Mouse (Mus musculus): ENCODE measurements around the gene Card9.
"Not testable (repeated sequence)": the region's sequence is repeated elsewhere in the genome, so short reads cannot be mapped to it uniquely, and the experiment has no call there.

DNA sequence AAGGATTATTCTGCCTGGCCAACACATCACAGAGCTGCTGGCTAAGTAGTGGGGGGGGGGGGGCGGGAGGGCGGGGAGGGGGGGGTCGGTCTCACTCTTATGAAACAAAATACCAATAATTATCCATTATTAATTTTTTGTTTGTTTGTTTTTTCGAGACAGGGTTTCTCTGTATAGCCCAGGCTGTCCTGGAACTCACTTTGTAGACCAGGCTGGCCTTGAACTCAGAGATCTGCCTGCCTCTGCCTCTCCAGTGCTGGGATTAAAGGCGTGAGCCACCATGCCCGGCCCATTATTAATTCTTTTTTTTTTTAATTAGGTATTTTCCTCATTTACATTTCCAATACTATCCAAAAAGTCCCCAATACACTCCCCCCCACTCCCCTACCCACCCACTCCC lies 20.2 kb upstream of the Card9 start:
- TF ChIP-seq TAL1, GATA1 (IDR thresholded peaks at IDR 0.05; ENCODE audit: low read length): not testable (repeated sequence)
